Mouse (Mus musculus) mammary gland, adult 2 months (tissue): Measurements from ENCODE around the gene Smok2b. TPM values are rescaled to one million over a fixed set of nuclear protein-coding genes. Genes with fewer than 3 reads are reported as not detected.

Experiments
- polyA plus RNA-seq: library from polyadenylated mRNA; depleted of rRNA; stranded (reverse); fragments of >200 nt; gene quantifications from 2 replicates; pipeline ENCODE4 v1.2.3, GENCODE M21; 2012; ENCODE audit warnings: low replicate concordance; rRNA removed

Gene Smok2b
- polyA plus RNA-seq, result not detected in 2 replicates

GRCm38 (mm10) chr17:13229957-13230356 is at the start of gene Smok2b:
Gene Smok2b, plus strand, starts transcription at chr17:13230257.

GRCm38 (mm10) chr17:13220888-13221287 is 9.2 kb upstream of the Smok2b start, which contains the start of gene Smok2a:
Gene Smok2a, plus strand, starts transcription at chr17:13221188.

Other genes starting within 250 kb of the Smok2b start
- gene Wtap, start 236.1 kb upstream of the Smok2b start, polyA plus RNA-seq, result 11.8 and 17.5 TPM in 2 replicates
- 428 and 898 TPM in 2 replicates for gene Sod2, start 223.4 kb upstream of the Smok2b start, polyA plus RNA-seq
- gene Gpr31b, start 178.0 kb upstream of the Smok2b start, polyA plus RNA-seq, result 0.17 and 0.27 TPM in 2 replicates
- gene Tcp10b, start 169.2 kb upstream of the Smok2b start, polyA plus RNA-seq, result 0.08 and 0.10 TPM in 2 replicates
- gene Unc93a, start 98.4 kb upstream of the Smok2b start, polyA plus RNA-seq, result 0.10 TPM in 1 of 2 replicates, not detected in the other
- gene Smok2a, start 9.1 kb upstream of the Smok2b start, polyA plus RNA-seq, result not detected in 2 replicates
- not detected in 2 replicates for gene Tcp10c, start 124.3 kb downstream of the Smok2b start, polyA plus RNA-seq